Comparison of ENCODE assay signal across 8 mouse cellular contexts in the genomic region with DNA sequence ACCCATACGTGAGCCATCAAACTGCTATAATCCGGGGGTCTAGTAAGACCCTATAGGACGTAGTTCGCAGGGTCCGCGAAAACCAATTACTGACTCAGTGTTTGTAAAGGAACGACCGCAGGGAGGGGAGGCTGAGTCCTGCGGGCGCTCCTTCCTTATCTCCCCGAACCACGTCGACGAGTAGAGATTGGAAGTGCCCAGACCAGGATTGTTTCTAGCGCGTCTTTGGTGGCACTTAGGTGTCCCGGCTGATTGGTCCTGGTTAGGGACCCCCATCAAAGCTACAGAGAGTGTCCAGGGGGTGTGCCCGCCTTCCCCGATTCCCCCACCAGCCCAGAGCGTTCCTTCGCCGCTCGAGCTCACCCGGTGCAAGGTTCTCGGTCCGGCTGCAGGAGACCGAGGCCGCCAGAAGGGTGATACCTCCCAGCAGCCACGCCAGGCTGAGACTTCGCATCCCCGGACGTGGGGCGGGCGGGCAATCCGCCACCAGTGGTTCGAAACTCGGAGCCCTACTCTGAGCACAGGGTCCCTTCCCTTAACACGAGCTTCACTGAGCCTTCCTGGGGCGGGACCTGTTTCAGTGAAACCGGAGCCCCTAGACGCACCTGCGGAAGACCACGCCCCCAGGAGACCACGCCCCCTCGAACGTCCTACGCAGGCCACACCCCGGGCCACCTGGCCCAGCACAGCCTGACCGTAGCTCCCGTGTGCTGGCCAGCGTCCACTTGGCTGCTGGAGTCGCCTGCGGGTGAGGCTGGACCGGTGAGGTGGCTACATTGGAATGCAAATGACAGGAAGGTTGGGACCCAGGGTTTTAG. TPM values are rescaled to one million over a fixed set of nuclear protein-coding genes. Genes with fewer than 3 reads are reported as not detected.
A peak's percentile ranks its signal among the peaks of the same experiment; 100 is the strongest.
DNase-seq lines count a peak whose midpoint lies in the region; ATAC-seq and TF ChIP-seq lines count a peak whose summit lies in the region.

A gene (minus strand): TSS at position 554 of the 818 bp plus-strand sequence.

- peak within 1 kb of the TSS; percentile 87 for H3K27ac ChIP-seq in intestine, embryonic 16.5 days (ENCODE audit: low read length)
- no peak within 1 kb of the TSS for H3K27ac ChIP-seq in liver, postnatal 0 days (ENCODE audit: low read depth)
- H3K27ac ChIP-seq in neural tube, embryonic 12.5 days = no peak within 1 kb of the TSS

- TF ChIP-seq EP300 in liver, postnatal 0 days (IDR thresholded peaks at IDR 0.05; ENCODE audit: low read depth) = no peak

- peak within 1 kb of the TSS; percentile 90 for H3K4me2 ChIP-seq in intestine, embryonic 16.5 days (ENCODE audit: low read depth, low read length)
- peak within 1 kb of the TSS; percentile 84 for H3K4me2 ChIP-seq in liver, postnatal 0 days (ENCODE audit: low read depth, low read length)
- peak within 1 kb of the TSS; percentile 75 for H3K4me2 ChIP-seq in neural tube, embryonic 12.5 days (replicated peaks)

- ATAC-seq in G1E (ENCODE audit: extremely low read depth, insufficient number of reproducible peaks, low FRiP score, poor library complexity, severe bottlenecking) = no peak
- peak; percentile 90 for ATAC-seq in intestine, embryonic 16.5 days
- peak; percentile 97 for ATAC-seq in liver, postnatal 0 days
- peak; percentile 65 for ATAC-seq in neural tube, embryonic 12.5 days (ENCODE audit: low FRiP score, low read depth)

- peaks cover 32% of the 10 kb centered on the region for H3K4me1 ChIP-seq in G1E (ENCODE audit: insufficient read depth, low read depth, low read length)
- H3K4me1 ChIP-seq in intestine, embryonic 16.5 days (ENCODE audit: control insufficient read depth, insufficient read depth, low read length) = 0 out of 2 replicates have a peak, but pooled peaks cover 2% of the 10 kb centered on the region
- H3K4me1 ChIP-seq in liver, postnatal 0 days (ENCODE audit: insufficient read depth) = peaks cover 4% of the 10 kb centered on the region; the same call in 1 of the 2 replicates
- H3K4me1 ChIP-seq in neural tube, embryonic 12.5 days = peaks cover 13% of the 10 kb centered on the region

- intact Hi-C loops in left cerebral cortex, postnatal 25 days (cut with DNase I) = no loop called here

- peak within 1 kb of the TSS; percentile 80 for H3K9ac ChIP-seq in intestine, embryonic 16.5 days (ENCODE audit: low read depth, low read length)
- H3K9ac ChIP-seq in liver, postnatal 0 days (replicated peaks) = peak within 1 kb of the TSS; percentile 21; the same call in 1 of the 2 replicates
- no peak within 1 kb of the TSS; the same call in 1 of the 2 replicates for H3K9ac ChIP-seq in neural tube, embryonic 12.5 days

- peaks cover 13% of the 10 kb centered on the region for H3K9me3 ChIP-seq in G1E (replicated peaks)
- H3K9me3 ChIP-seq in intestine, embryonic 16.5 days (ENCODE audit: control insufficient read depth, low read length) = no peaks in the 10 kb centered on the region
- H3K9me3 ChIP-seq in liver, postnatal 0 days (ENCODE audit: low read length) = no peaks in the 10 kb centered on the region
- no peaks in the 10 kb centered on the region for H3K9me3 ChIP-seq in neural tube, embryonic 12.5 days

- TF ChIP-seq CTCF in G1E (IDR thresholded peaks at IDR 0.05; ENCODE audit: low read depth, low read length) = no peak
- TF ChIP-seq CTCF in liver, postnatal 0 days (IDR thresholded peaks at IDR 0.05; ENCODE audit: low read depth) = no peak

- WGBS in intestine, embryonic 16.5 days = 1% methylated on average over 54 of the region's 54 CpGs
- 2% methylated on average over 54 of the region's 54 CpGs for WGBS in liver, postnatal 0 days (ENCODE audit: insufficient replicate concordance)
- whole genome bisulfite sequencing in neural tube, embryonic 12.5 days = under 1% methylated on average over 54 of the region's 54 CpGs

- H3K4me3 ChIP-seq in G1E (ENCODE audit: low read depth, low read length) = peak within 1 kb of the TSS; percentile 48; the same call in 1 of the 2 replicates
- H3K4me3 ChIP-seq in intestine, embryonic 16.5 days (ENCODE audit: low read length) = peak within 1 kb of the TSS; percentile 62
- H3K4me3 ChIP-seq in liver, postnatal 0 days (ENCODE audit: low read depth, low read length) = peak within 1 kb of the TSS; percentile 51
- peak within 1 kb of the TSS; percentile 24 for H3K4me3 ChIP-seq in neural tube, embryonic 12.5 days

- no peak for DNase-seq in G1E (ENCODE audit: low spot score)
- DNase-seq in cerebellum, adult 11-12 months = peak; percentile 11
- peak; percentile 23 to 25 for DNase-seq in gastrocnemius, postnatal 4 days (ENCODE audit: low spot score in 2 of 2)
- DNase-seq in liver, postnatal 0 days = peak; percentile 85
- DNase-seq in urinary bladder, postnatal 14 days (ENCODE audit: low spot score) = peak; percentile 92
- no peak for DNase-seq in left cerebral cortex, postnatal 25 days (ENCODE audit: low spot score in 2 of 2)

- H3K27me3 ChIP-seq in G1E (ENCODE audit: insufficient read depth, low read length) = peaks cover 29% of the 10 kb centered on the region
- no peaks in the 10 kb centered on the region for H3K27me3 ChIP-seq in intestine, embryonic 16.5 days (replicated peaks; ENCODE audit: control insufficient read depth, insufficient read depth, low read length)
- peaks cover 41% of the 10 kb centered on the region for H3K27me3 ChIP-seq in liver, postnatal 0 days (ENCODE audit: insufficient read depth, low read length)
- peaks cover 40% of the 10 kb centered on the region for H3K27me3 ChIP-seq in neural tube, embryonic 12.5 days (replicated peaks)

- no peaks in the 10 kb centered on the region for H3K36me3 ChIP-seq in G1E (replicated peaks)
- no peaks in the 10 kb centered on the region for H3K36me3 ChIP-seq in intestine, embryonic 16.5 days (ENCODE audit: control insufficient read depth, insufficient read depth, low read length)
- H3K36me3 ChIP-seq in liver, postnatal 0 days (replicated peaks; ENCODE audit: insufficient read depth, low read length) = no peaks in the 10 kb centered on the region
- no peaks in the 10 kb centered on the region for H3K36me3 ChIP-seq in neural tube, embryonic 12.5 days

RNA-seq across cellular contexts. Expression of the gene that starts here (rescaled TPM):
- not detected in 2 replicates for total RNA-seq in G1E (2014; fragmentation: Nextera tagmentation)
- 0.05 and 0.06 TPM in 2 replicates for total RNA-seq in G1E (2017)
- not detected in 2 replicates for polyA plus RNA-seq in G1E (2012)
- 1 to 10 TPM; 1.4 to 1.6 TPM for total RNA-seq in gastrocnemius, postnatal 4 days (2021)
- 23.0 and 24.8 TPM in 2 replicates for polyA plus RNA-seq in intestine, embryonic 16.5 days (2015; fragmentation: Nextera tagmentation; extraction: Ambion mirVana)
- polyA plus RNA-seq in liver, postnatal 0 days (2015; fragmentation: Nextera tagmentation; extraction: Ambion mirVana) = 0.20 and 0.31 TPM in 2 replicates
- polyA plus RNA-seq in neural tube, embryonic 12.5 days (2016; fragmentation: Nextera tagmentation; extraction: Ambion mirVana) = 0.11 TPM in 1 of 2 replicates, not detected in the other
- under 1 TPM; 0.21 to 0.30 TPM for total RNA-seq in left cerebral cortex, postnatal 25 days (2021)

Comparison
In these comparisons a context has a peak if more than half of its experiments do, and no peak if none do; other contexts are left out.
1. RNA of the gene that starts here (polyA plus RNA-seq): 23.0 to 24.8 TPM in intestine, embryonic 16.5 days; 0.20 to 0.31 TPM in liver, postnatal 0 days, 0.11 TPM in neural tube, embryonic 12.5 days and not detected in G1E; every median in the first group is over 10 times any median in the second.
2. Peak in DNase-seq, ATAC-seq, H3K4me3 ChIP-seq, H3K9ac ChIP-seq and H3K4me2 ChIP-seq in liver, postnatal 0 days; RNA of the gene not detected or under 1 TPM.
3. Peak in ATAC-seq, H3K4me3 ChIP-seq and H3K4me2 ChIP-seq in neural tube, embryonic 12.5 days; RNA of the gene not detected or under 1 TPM.
4. DNase-seq: peak in cerebellum, adult 11-12 months (single experiment), gastrocnemius, postnatal 4 days (2 of 2) and urinary bladder, postnatal 14 days (single experiment); none in G1E (single experiment) and left cerebral cortex, postnatal 25 days (0 of 2).
5. Peak in every context shown above with its lines, with median percentiles within 50 percentile points of each other: H3K4me3 ChIP-seq and H3K4me2 ChIP-seq.